Mouse (Mus musculus) liver, embryonic 11.5 days (tissue): ENCODE measurements at regions not wholly inside any gene's neighbourhood (a gene's known extent, or its start where the extent isn't known, plus 50 kb on each side); places are given as distances from the start of the nearest gene placed in this dataset.
"Not testable (repeated sequence)": the region's sequence is repeated elsewhere in the genome, so short reads cannot be mapped to it uniquely, and the experiment has no call there.

Experiments used
- ATAC-seq: fragments of 200-750 bp; cut with Nextera tagmentation; replicated peaks from 2 replicates; pipeline ENCODE4 v1.8.0; 2017; ENCODE audit warnings: moderate number of reproducible peaks, mild to moderate bottlenecking, moderate TSS enrichment, moderate library complexity; ENCODE audit not compliant: low FRiP score
- DNase-seq: peaks from one replicate; pipeline ENCODE4 v3.0.0-alpha.2; 2017; ENCODE audit warnings: low spot score
- H3K27ac ChIP-seq: fragments of 300-500 bp; sonication (generic); 2 replicates; pipeline ENCODE4 v1.5.1; 2014; ENCODE audit warnings: mild to moderate bottlenecking, low read depth, low read length, control low read depth
- H3K27me3 ChIP-seq: fragments of 300-500 bp; sonication (generic); replicated peaks from 2 replicates; pipeline ENCODE4 v1.6.1; 2014; ENCODE audit warnings: low read length, mixed read lengths; ENCODE audit not compliant: control insufficient read depth, insufficient read depth
- H3K36me3 ChIP-seq: fragments of 300-500 bp; sonication (generic); 2 replicates; pipeline ENCODE4 v1.6.1; 2014; ENCODE audit warnings: mild to moderate bottlenecking, low read length, moderate library complexity, mixed read lengths; ENCODE audit not compliant: control insufficient read depth, insufficient read depth
- H3K4me1 ChIP-seq: fragments of 300-500 bp; sonication (generic); replicated peaks from 2 replicates; pipeline ENCODE4 v1.6.1; 2014; ENCODE audit warnings: low read length, mixed read lengths; ENCODE audit not compliant: control insufficient read depth, insufficient read depth
- H3K4me2 ChIP-seq: fragments of 300-500 bp; sonication (generic); 2 replicates; pipeline ENCODE4 v1.6.1; 2014; ENCODE audit warnings: mild to moderate bottlenecking, control low read depth, moderate library complexity
- H3K4me3 ChIP-seq: fragments of 300-500 bp; sonication (generic); 2 replicates; pipeline ENCODE4 v1.5.1; 2014; ENCODE audit warnings: low read depth, low read length, control low read depth
- H3K9ac ChIP-seq: fragments of 300-500 bp; sonication (generic); 2 replicates; pipeline ENCODE4 v1.6.1; 2014; ENCODE audit warnings: low read depth, low read length, control low read depth
- H3K9me3 ChIP-seq: fragments of 300-500 bp; sonication (generic); 2 replicates; pipeline ENCODE4 v1.6.1; 2016; ENCODE audit warnings: low read length, inconsistent platforms, mixed read lengths; ENCODE audit not compliant: control insufficient read depth
- WGBS: fragments of 180-500 bp; shearing (Covaris S2); extraction: QIAGEN DNeasy Blood & Tissue Kit; methylation state at CpG from one replicate; pipeline ENCODE4 v1.1.7; 2014; 5-methylcytosine and 5-hydroxymethylcytosine counted together

- H3K4me2 ChIP-seq, result no peak overlapping the region
- H3K9me3 ChIP-seq, result no peaks in the 10 kb centered on the region
- no peak overlapping the region for H3K27ac ChIP-seq
- 69% methylated on average over 4 of the region's 4 CpGs for WGBS
- H3K4me1 ChIP-seq, result no peaks in the 10 kb centered on the region
- no peak overlapping the region for H3K4me3 ChIP-seq
- no peak for DNase-seq
- no peaks in the 10 kb centered on the region for H3K36me3 ChIP-seq
- no peak for ATAC-seq
- H3K9ac ChIP-seq, result no peak overlapping the region
- H3K27me3 ChIP-seq, result no peaks in the 10 kb centered on the region
Measured at GRCm38 (mm10) chr14:120791828-120792554, 119.0 kb upstream of the Ipo5 start.

GRCm38 (mm10) chr14:120797916-120798490 lies 113.0 kb upstream of the Ipo5 start:
- H3K27me3 ChIP-seq, result no peaks in the 10 kb centered on the region
- H3K9me3 ChIP-seq, result no peaks in the 10 kb centered on the region
- H3K4me2 ChIP-seq, result no peak overlapping the region
- H3K9ac ChIP-seq, result no peak overlapping the region
- H3K4me3 ChIP-seq, result no peak overlapping the region
- ATAC-seq (no peak), DNase-seq (no peak)
- 64% methylated on average over 7 of the region's 7 CpGs for WGBS
- H3K4me1 ChIP-seq, result no peaks in the 10 kb centered on the region
- no peak overlapping the region for H3K27ac ChIP-seq
- H3K36me3 ChIP-seq, result no peaks in the 10 kb centered on the region

- WGBS, result 60% methylated on average over 6 of the region's 6 CpGs
- DNase-seq, result no peak
- Histone ChIP-seq H3K27me3 (no peaks in the 10 kb centered on the region), H3K4me3 (no peak overlapping the region), H3K9ac (no peak overlapping the region), H3K4me2 (no peak overlapping the region), H3K9me3 (no peaks in the 10 kb centered on the region), H3K27ac (no peak overlapping the region), H3K4me1 (peaks cover 2% of the 10 kb centered on the region; the same call in 1 of the 2 replicates), H3K36me3 (no peaks in the 10 kb centered on the region)
- ATAC-seq, result no peak
Measured at GRCm38 (mm10) chr14:120803191-120803590, 107.8 kb upstream of the Ipo5 start.

GRCm38 (mm10) chr14:120803739-120804138 lies 107.3 kb upstream of the Ipo5 start:
- no peak overlapping the region for H3K9ac ChIP-seq
- no peak overlapping the region for H3K27ac ChIP-seq
- H3K4me1 ChIP-seq, result peaks cover 2% of the 10 kb centered on the region; the same call in 1 of the 2 replicates
- H3K4me3 ChIP-seq, result no peak overlapping the region
- ATAC-seq (no peak), DNase-seq (no peak)
- H3K27me3 ChIP-seq, result no peaks in the 10 kb centered on the region
- H3K36me3 ChIP-seq, result no peaks in the 10 kb centered on the region
- H3K9me3 ChIP-seq, result no peaks in the 10 kb centered on the region
- WGBS, result 13% methylated on average over 12 of the region's 12 CpGs
- H3K4me2 ChIP-seq, result peak overlapping the region; percentile 28

GRCm38 (mm10) chr14:120804183-120804848 lies 106.7 kb upstream of the Ipo5 start:
- Histone ChIP-seq H3K9ac (no peak overlapping the region), H3K4me1 (peaks cover 2% of the 10 kb centered on the region; the same call in 1 of the 2 replicates), H3K36me3 (no peaks in the 10 kb centered on the region), H3K4me2 (no peak overlapping the region; the same call in 1 of the 2 replicates), H3K27ac (no peak overlapping the region), H3K9me3 (no peaks in the 10 kb centered on the region), H3K4me3 (no peak overlapping the region), H3K27me3 (no peaks in the 10 kb centered on the region)
- no peak for ATAC-seq
- WGBS, result 25% methylated on average over 7 of the region's 7 CpGs
- DNase-seq, result no peak

- WGBS, result 67% methylated on average over 6 of the region's 6 CpGs
- no peaks in the 10 kb centered on the region for H3K36me3 ChIP-seq
- no peak overlapping the region for H3K4me2 ChIP-seq
- H3K4me1 ChIP-seq, result peaks cover 2% of the 10 kb centered on the region; the same call in 1 of the 2 replicates
- H3K27ac ChIP-seq, result no peak overlapping the region
- no peaks in the 10 kb centered on the region for H3K9me3 ChIP-seq
- ATAC-seq, result no peak
- DNase-seq, result no peak
- H3K27me3 ChIP-seq, result no peaks in the 10 kb centered on the region
- no peak overlapping the region for H3K9ac ChIP-seq
- no peak overlapping the region for H3K4me3 ChIP-seq
Measured at GRCm38 (mm10) chr14:120805137-120805536, 105.9 kb upstream of the Ipo5 start.

GRCm38 (mm10) chr14:120805816-120806552 lies 105.0 kb upstream of the Ipo5 start:
- not testable (repeated sequence) for H3K4me1 ChIP-seq, H3K36me3 ChIP-seq, H3K9ac ChIP-seq, H3K9me3 ChIP-seq, H3K27ac ChIP-seq, H3K4me3 ChIP-seq, ATAC-seq, H3K27me3 ChIP-seq
- WGBS, result 36% methylated on average over 12 of the region's 12 CpGs
- peak; percentile 29 for DNase-seq
- H3K4me2 ChIP-seq, result peak overlapping the region; percentile 17; the same call in 1 of the 2 replicates

GRCm38 (mm10) chr14:120806553-120806893 lies 104.5 kb upstream of the Ipo5 start:
- no peak overlapping the region for H3K27ac ChIP-seq
- ATAC-seq, result no peak
- H3K9ac ChIP-seq, result no peak overlapping the region
- 25% methylated on average over 4 of the region's 10 CpGs for WGBS
- H3K36me3 ChIP-seq, result no peaks in the 10 kb centered on the region
- H3K4me3 ChIP-seq, result no peak overlapping the region
- peaks cover 2% of the 10 kb centered on the region; the same call in 1 of the 2 replicates for H3K4me1 ChIP-seq
- peak; percentile 19 for DNase-seq
- peak overlapping the region; percentile 17; the same call in 1 of the 2 replicates for H3K4me2 ChIP-seq
- no peaks in the 10 kb centered on the region for H3K27me3 ChIP-seq
- H3K9me3 ChIP-seq, result no peaks in the 10 kb centered on the region
